In the genomic region with DNA sequence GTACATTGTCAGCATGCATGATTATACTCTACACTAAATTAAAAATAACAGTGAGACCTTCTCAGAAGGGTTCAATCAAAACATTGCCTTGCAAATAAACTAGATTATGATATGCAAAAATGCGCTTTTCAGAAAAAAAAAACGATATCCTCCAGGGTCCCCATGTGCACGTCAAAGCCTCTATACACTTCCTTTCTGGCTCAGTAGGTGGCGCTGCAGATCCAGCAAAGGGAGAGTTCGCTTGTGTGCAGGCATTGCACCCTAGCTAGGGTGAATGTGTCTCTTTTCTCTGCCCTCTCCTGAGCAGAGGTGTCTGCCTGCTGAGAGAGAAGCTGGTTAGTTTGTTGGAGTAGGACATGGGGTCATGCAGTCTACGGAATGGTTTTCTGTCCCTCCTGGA, we compare ENCODE assay signal across 9 mouse cellular contexts.
DNase-seq lines count a peak whose midpoint lies in the region; ATAC-seq and TF ChIP-seq lines count a peak whose summit lies in the region.
"Had no signal": no experiment of that assay in that cellular context is flagged by ENCODE, and none has a peak within 500 bp of the region (broad histone marks: within the 10 kb centered on the region; RNA-seq: fewer than 3 reads in every experiment).

No protein-coding gene starts in this region.

- H3K27ac ChIP-seq in bone marrow, adult 2 months (ENCODE audit: control insufficient read depth, insufficient read depth, low read depth, low read length, poor library complexity), result no peak overlapping the region
- no peak overlapping the region for H3K27ac ChIP-seq in heart, embryonic 15.5 days
- H3K27ac ChIP-seq in liver, embryonic 13.5 days, result no peak overlapping the region
- no peak overlapping the region for H3K27ac ChIP-seq in neural tube, embryonic 12.5 days
- no peak overlapping the region for H3K27ac ChIP-seq in stomach, postnatal 0 days (replicated peaks)
- H3K27ac ChIP-seq: embryonic facial prominence, embryonic 15.5 days had no signal

- H3K27me3 ChIP-seq in heart, embryonic 15.5 days, result no peaks in the 10 kb centered on the region
- no peaks in the 10 kb centered on the region for H3K27me3 ChIP-seq in liver, embryonic 13.5 days
- H3K27me3 ChIP-seq in neural tube, embryonic 12.5 days (replicated peaks), result no peaks in the 10 kb centered on the region
- no peaks in the 10 kb centered on the region for H3K27me3 ChIP-seq in stomach, postnatal 0 days (ENCODE audit: control insufficient read depth, insufficient read depth, low read length)
- H3K27me3 ChIP-seq: embryonic facial prominence, embryonic 15.5 days had no signal

- no peaks in the 10 kb centered on the region for H3K9me3 ChIP-seq in heart, embryonic 15.5 days (replicated peaks)
- H3K9me3 ChIP-seq in liver, embryonic 13.5 days (replicated peaks), result no peaks in the 10 kb centered on the region
- no peaks in the 10 kb centered on the region for H3K9me3 ChIP-seq in neural tube, embryonic 12.5 days
- H3K9me3 ChIP-seq in stomach, postnatal 0 days (ENCODE audit: control insufficient read depth, low read length), result no peaks in the 10 kb centered on the region
- H3K9me3 ChIP-seq: embryonic facial prominence, embryonic 15.5 days had no signal

- no peak for TF ChIP-seq EP300 in stomach, postnatal 0 days (optimal IDR thresholded peaks at IDR 0.05)

- TF ChIP-seq POLR2A in bone marrow, adult 2 months (IDR thresholded peaks at IDR 0.05; ENCODE audit: borderline replicate concordance, control insufficient read depth, low read depth, low read length), result no peak

- no peak overlapping the region for H3K4me2 ChIP-seq in heart, embryonic 15.5 days
- H3K4me2 ChIP-seq in liver, embryonic 13.5 days, result no peak overlapping the region
- no peak overlapping the region for H3K4me2 ChIP-seq in neural tube, embryonic 12.5 days (replicated peaks)
- H3K4me2 ChIP-seq in stomach, postnatal 0 days (replicated peaks; ENCODE audit: low read depth), result no peak overlapping the region
- H3K4me2 ChIP-seq: embryonic facial prominence, embryonic 15.5 days had no signal

- DNase-seq in CD4-positive helper T cell, adult 2 months (ENCODE audit: low read depth, low spot score), result peak; percentile 80
- DNase-seq in kidney, postnatal 10 days, result peak; percentile 91
- DNase-seq in liver, embryonic 13.5 days, result peak; percentile 50
- DNase-seq in stomach, postnatal 0 days (ENCODE audit: low spot score), result peak; percentile 80

- TF ChIP-seq CTCF in bone marrow, adult 2 months (IDR thresholded peaks at IDR 0.05; ENCODE audit: control insufficient read depth, insufficient read depth, low read length), result peak; percentile 97
- TF ChIP-seq CTCF in stomach, postnatal 0 days (IDR thresholded peaks at IDR 0.05; ENCODE audit: low read depth), result peak; percentile 97

- H3K4me1 ChIP-seq in bone marrow, adult 2 months (ENCODE audit: control insufficient read depth, insufficient read depth, low read length), result peaks cover 2% of the 10 kb centered on the region; the same call in 1 of the 2 replicates
- H3K4me1 ChIP-seq in heart, embryonic 15.5 days (replicated peaks), result no peaks in the 10 kb centered on the region
- H3K4me1 ChIP-seq in liver, embryonic 13.5 days (replicated peaks), result no peaks in the 10 kb centered on the region
- 0 out of 2 replicates have a peak, but pooled peaks cover 2% of the 10 kb centered on the region for H3K4me1 ChIP-seq in neural tube, embryonic 12.5 days
- H3K4me1 ChIP-seq in stomach, postnatal 0 days (replicated peaks; ENCODE audit: control insufficient read depth, insufficient read depth), result no peaks in the 10 kb centered on the region
- H3K4me1 ChIP-seq: embryonic facial prominence, embryonic 15.5 days had no signal

- no peak overlapping the region for H3K4me3 ChIP-seq in bone marrow, adult 2 months (replicated peaks; ENCODE audit: control insufficient read depth, low read depth, low read length)
- H3K4me3 ChIP-seq in heart, embryonic 15.5 days, result no peak overlapping the region
- H3K4me3 ChIP-seq in liver, embryonic 13.5 days (replicated peaks), result no peak overlapping the region
- no peak overlapping the region for H3K4me3 ChIP-seq in neural tube, embryonic 12.5 days
- no peak overlapping the region for H3K4me3 ChIP-seq in stomach, postnatal 0 days (ENCODE audit: low read depth, low read length)
- H3K4me3 ChIP-seq: embryonic facial prominence, embryonic 15.5 days had no signal

- H3K9ac ChIP-seq in heart, embryonic 15.5 days, result no peak overlapping the region
- no peak overlapping the region for H3K9ac ChIP-seq in liver, embryonic 13.5 days
- H3K9ac ChIP-seq in neural tube, embryonic 12.5 days, result no peak overlapping the region
- no peak overlapping the region for H3K9ac ChIP-seq in stomach, postnatal 0 days (ENCODE audit: low read length)
- H3K9ac ChIP-seq: embryonic facial prominence, embryonic 15.5 days had no signal

- WGBS in bone marrow, adult 2 months, result 8% methylated on average over 6 of the region's 6 CpGs
- 8% methylated on average over 6 of the region's 6 CpGs for WGBS in heart, embryonic 15.5 days
- 12% methylated on average over 6 of the region's 6 CpGs for WGBS in liver, embryonic 13.5 days (ENCODE audit: insufficient replicate concordance)
- WGBS in neural tube, embryonic 12.5 days, result 15% methylated on average over 6 of the region's 6 CpGs
- WGBS in stomach, postnatal 0 days, result 10% methylated on average over 6 of the region's 6 CpGs

- H3K36me3 ChIP-seq in heart, embryonic 15.5 days, result no peaks in the 10 kb centered on the region
- no peaks in the 10 kb centered on the region for H3K36me3 ChIP-seq in liver, embryonic 13.5 days
- no peaks in the 10 kb centered on the region for H3K36me3 ChIP-seq in neural tube, embryonic 12.5 days
- no peaks in the 10 kb centered on the region for H3K36me3 ChIP-seq in stomach, postnatal 0 days (ENCODE audit: control insufficient read depth, insufficient read depth, low read length)
- H3K36me3 ChIP-seq: embryonic facial prominence, embryonic 15.5 days had no signal

- peak; percentile 43; the same call in 1 of the 2 replicates for ATAC-seq in erythroblast, adult 5-6 weeks (replicated peaks; ENCODE audit: low FRiP score, poor library complexity, severe bottlenecking)
- 0 out of 2 replicates have a peak, but pooled peaks have one; percentile 39 for ATAC-seq in heart, embryonic 15.5 days (replicated peaks; ENCODE audit: insufficient number of reproducible peaks, insufficient read depth, low FRiP score, low read depth)
- ATAC-seq in liver, embryonic 13.5 days (ENCODE audit: low read depth), result 0 out of 2 replicates have a peak, but pooled peaks have one; percentile 47
- ATAC-seq in neural tube, embryonic 12.5 days (ENCODE audit: low FRiP score, low read depth), result peak; percentile 90
- peak; percentile 75 for ATAC-seq in stomach, postnatal 0 days (ENCODE audit: low FRiP score, low TSS enrichment)

Comparison
In these comparisons a context has a peak if more than half of its experiments do, and no peak if none do; other contexts are left out.
1. ATAC-seq: peak in every context shown above with its lines; median percentile 90 in neural tube, embryonic 12.5 days; 75 in stomach, postnatal 0 days; 47 in liver, embryonic 13.5 days; 43 in erythroblast, adult 5-6 weeks; 39 in heart, embryonic 15.5 days.